Mouse (Mus musculus) embryo, embryonic 10.5 days (tissue): ENCODE data around the gene Galnt6.

Experiments
- DNase-seq: peaks from one replicate; pipeline ENCODE4 v3.0.0-alpha.2; 2015; ENCODE audit warnings: low spot score

Gene Galnt6

GRCm38 (mm10) chr15:100720066-100720465, 9.1 kb downstream of the Galnt6 start:
- DNase-seq = no peak

GRCm38 (mm10) chr15:100719217-100719616, 10.0 kb downstream of the Galnt6 start:
- no peak for DNase-seq

DNA sequence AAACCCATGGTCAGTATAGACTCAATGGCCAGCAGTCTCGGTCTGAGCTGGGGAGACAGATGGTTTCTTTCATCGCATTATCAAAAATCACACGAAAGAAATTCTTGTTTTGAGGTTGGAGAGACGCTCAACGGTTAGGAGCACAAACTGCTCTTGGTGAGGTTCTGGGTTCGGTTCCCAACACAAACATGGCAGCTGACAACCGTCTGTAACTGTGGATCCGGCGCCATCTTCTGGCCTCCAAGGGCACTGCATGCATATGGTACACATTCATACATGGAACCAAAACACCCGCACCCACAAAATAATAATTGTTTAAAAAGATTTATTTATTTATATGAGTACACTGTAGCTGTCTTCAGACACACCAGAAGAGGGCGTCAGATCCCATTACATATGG, 10.6 kb downstream of the Galnt6 start:
- no peak for DNase-seq

- no peak for DNase-seq
Measured at GRCm38 (mm10) chr15:100717933-100718332, 11.2 kb downstream of the Galnt6 start.

- no peak for DNase-seq
Measured at GRCm38 (mm10) chr15:100715399-100715993, 13.7 kb downstream of the Galnt6 start.

DNA sequence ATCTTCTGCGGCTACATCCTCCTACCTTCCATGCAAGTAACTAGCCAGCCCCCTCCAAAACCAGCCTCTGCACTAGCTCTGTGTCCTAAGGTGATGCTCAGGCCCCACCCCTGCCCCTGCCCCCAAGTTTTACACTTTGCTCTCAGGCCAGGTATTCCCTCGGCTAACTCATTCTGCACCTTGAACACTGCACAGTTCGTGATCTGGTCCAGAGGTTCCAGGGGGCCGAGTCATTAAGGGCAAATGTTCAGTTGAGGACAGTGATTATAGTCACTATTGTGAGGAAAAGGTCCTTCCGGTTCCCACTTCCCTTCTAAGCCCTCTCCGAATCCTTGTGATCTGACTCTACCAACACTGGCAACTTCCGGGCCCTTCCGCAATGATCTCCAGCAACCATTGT, 14.7 kb downstream of the Galnt6 start:
- no peak for DNase-seq

GRCm38 (mm10) chr15:100710838-100711237, 18.3 kb downstream of the Galnt6 start:
- no peak for DNase-seq

DNA sequence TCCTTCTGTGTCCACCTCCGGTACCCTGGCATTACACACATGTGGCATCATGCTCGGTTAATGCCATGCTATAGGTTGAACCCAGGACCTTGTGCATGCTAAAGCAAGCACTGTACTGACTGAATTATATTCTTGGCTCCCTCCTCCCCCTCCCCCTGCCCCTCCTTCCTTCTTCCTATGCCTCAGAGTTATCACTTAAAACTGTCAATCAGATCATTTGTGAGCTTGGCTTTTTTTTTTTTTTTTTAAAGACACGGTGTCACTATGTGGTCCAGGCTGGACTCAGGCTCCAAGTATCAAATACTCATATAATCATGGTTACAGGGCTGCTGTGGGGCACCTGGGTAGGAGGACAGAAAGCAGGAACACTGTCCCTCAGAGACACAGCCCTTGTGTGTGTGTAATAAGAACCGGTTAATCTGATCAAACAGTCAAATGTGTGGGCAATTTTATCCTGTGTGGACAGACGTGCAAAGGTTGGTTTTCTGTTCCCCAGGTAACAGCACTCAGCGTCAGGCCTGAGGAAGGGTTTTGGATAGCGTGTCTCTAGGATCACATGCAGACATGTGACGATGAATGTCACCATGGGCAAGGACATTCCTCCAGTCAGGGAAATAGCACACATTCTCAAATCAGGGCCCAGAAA, 20.6 kb downstream of the Galnt6 start:
- no peak for DNase-seq

- DNase-seq = no peak
Measured at GRCm38 (mm10) chr15:100706226-100706625, 22.9 kb downstream of the Galnt6 start.

GRCm38 (mm10) chr15:100705376-100705775, 23.8 kb downstream of the Galnt6 start:
- DNase-seq = no peak

- DNase-seq = no peak
Measured at GRCm38 (mm10) chr15:100703913-100704312, 25.3 kb downstream of the Galnt6 start.

DNA sequence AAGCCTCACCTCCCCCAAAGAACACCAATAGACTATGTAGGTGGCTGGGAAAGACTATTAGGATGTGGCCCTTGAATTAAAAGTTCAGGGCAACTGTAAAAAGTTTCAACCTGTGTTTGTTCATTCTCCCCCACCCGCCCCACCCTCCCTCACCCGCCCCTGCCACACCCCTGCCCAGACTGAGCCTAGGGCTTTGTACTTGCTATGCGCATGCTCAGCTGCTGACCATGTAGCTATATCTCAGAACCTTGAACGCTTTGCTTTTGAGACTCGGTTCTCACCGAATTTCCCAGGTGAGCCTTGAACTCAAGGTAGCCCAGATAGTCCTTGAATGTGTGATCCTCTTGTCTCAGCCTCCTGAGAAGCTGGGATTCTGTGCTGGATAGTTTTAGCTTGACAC, 27.3 kb downstream of the Galnt6 start:
- no peak for DNase-seq

DNA sequence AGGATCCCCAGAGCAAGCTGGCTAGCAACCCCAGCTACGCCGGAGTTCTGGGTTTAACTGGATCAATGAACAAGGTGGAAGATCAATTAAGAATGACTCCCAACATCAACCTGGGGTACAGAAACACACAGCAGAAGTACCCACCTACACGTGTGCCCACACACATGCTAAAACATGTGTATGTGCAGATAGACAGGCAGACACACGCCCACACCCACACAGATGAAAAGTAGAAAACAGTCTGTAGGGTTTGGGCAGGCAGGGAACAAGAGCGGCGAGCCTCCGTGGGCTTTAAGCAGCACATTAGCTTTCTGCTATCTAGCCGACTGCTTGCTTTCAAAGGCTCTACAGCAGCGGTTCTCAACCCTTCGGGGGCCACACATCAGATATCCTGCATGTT, 28.1 kb downstream of the Galnt6 start:
- DNase-seq = no peak

- no peak for DNase-seq
Measured at GRCm38 (mm10) chr15:100700424-100700823, 28.8 kb downstream of the Galnt6 start.

DNA sequence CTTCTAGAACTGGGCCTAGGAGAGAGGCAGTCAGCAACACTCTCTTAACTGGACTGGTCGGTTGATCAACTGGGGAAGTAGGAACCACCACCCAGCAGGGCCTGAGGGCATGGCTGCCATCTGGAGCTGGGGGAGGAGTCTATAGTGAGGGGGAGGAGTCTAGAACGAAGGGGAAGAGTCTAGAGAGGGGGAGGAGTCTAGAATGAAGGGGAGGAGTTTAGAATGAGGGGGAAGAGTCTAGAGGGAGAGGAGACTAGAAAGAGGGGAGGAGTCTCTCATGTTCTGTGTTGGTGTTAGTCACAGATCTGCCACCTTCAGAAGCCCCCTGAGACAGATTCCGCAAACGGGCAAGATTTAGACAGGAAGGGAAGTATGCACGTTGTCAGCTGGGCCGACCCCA, 29.8 kb downstream of the Galnt6 start:
- DNase-seq = no peak

DNA sequence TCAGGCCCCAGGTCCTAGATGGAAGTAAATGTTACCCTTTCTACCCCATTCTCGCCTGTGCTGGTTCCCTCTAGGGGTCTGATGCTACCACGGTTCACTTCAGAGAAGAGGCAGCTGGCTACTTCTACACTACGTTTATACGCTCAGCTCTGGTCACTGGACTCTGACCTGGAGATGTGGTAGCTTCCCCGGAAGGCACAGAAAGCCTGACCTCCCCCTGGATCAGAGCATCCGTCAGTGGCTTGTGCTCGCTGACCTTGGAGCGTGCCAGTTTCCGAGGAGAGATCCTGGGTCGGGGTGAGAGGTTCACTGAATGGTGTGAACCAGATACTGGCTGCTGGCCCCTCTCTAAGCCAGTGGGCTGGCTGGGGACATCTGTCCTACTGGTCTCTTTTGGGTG, 31.1 kb downstream of the Galnt6 start:
- DNase-seq = no peak

DNA sequence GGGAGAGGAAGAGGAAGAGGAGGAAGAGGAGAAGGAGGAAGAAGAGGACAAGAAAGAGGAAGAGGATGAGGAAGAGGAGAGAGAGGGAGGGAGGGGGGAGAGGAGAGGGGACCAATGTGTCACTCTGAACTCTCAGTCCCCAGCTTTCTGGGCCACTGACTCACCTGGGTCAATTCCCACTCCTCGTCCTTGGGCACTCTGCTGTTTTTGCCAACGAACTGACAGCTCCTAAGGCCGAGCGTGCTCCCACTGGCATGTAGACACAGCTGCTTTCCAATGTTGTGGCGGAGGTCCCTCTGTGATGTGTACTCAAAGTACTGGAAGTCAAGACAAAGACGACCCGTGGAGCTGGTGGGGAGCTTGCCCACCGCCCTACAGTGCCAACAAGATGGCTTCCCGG, 34.8 kb downstream of the Galnt6 start:
- DNase-seq = no peak

DNA sequence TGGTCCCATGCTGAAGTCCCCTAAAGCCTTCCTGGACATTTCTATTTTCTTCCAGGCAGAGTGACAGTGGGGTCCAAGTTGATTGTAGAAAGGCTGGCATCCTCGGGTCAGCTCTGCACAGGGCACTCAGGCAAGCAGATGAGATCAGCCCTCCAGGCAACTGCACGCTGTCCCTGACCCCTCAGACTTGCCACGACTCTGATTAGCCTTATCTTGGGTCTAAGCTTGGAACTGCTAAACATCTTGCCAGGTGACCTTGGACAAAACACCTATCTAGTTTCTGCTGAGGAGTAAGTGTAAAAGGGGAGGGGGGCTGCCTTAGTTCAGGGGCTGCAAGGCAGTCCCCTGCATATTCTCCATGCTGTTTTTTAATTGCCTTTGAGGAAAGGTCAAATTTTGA, 37.2 kb downstream of the Galnt6 start:
- DNase-seq = no peak

DNA sequence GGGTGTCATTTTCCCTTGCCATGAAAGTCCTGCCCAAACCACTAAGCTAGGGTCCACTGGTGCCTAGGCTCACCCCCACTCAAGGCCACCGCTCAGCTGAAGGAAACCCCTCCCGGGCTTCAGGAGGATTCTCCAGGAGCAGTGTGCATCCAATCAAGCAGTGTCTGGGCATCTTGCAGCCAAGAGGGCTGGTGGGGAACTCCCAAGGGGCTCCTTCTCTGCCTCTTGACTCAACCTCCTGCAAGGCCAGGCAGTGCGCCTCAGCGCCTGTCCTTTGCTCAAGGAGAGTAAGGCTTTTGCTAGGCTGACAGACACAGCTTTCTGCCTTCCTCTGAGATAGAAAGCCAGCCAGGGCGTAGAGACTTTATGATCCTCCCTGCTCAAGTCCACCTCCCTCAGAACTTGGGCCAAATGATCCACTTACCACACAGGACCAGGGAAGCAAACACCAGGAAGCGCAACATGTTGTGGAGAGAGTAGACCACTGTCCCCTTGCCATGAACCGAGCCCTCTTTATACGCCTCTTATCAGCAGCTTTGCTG, 41.7 kb downstream of the Galnt6 start, which contains the start of gene Cela1:
TSS of gene Cela1 (minus strand) at position 492 of the 542 bp plus-strand sequence.
- no peak for DNase-seq

- DNase-seq = no peak
Measured at GRCm38 (mm10) chr15:100686989-100687388, 42.2 kb downstream of the Galnt6 start.

DNA sequence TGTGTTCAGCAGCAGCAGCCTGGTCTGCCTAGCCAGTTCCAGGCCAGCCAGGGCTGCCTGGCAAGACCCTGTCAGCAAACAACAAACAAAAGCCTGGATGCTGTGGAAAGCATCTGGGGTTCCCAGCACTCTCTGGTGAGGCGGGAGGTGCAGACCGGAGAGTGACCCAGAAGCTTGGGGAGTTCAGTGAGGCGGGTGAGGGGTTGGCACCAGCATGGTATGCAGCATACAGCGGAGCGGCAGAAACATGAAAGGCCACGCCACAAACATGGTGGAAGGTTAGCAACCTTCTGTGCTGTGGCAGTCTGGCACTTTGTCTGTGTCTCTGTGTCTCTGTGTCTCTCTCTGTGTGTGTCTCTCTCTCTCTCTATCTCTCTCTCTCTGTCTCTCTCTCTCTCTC, 42.7 kb downstream of the Galnt6 start:
- no peak for DNase-seq

- no peak for DNase-seq
Measured at GRCm38 (mm10) chr15:100685849-100686248, 43.3 kb downstream of the Galnt6 start.

GRCm38 (mm10) chr15:100685255-100685654, 43.9 kb downstream of the Galnt6 start:
- no peak for DNase-seq

DNA sequence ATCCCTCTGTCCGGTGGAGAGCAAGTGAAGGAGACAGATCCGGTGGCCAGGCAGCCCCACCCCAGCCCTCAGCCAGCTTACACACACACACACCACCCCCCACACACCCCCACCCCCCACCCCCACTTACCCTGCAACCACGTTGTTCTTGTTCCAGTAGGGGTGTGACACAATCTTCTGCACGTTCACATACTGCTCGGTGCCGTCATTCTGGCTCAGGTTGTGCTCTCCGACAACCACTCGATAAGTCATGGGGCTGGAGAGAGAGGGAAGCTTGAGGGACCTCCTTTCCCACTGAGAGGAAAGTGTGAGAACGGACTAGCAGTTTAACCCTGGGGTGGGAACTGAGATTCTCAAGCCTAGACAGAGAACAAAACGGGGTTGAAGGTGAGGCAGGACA, 44.7 kb downstream of the Galnt6 start:
- no peak for DNase-seq
